Mouse (Mus musculus) heart, postnatal 10 days (tissue): Measurements from ENCODE around the gene Actr6. TPM values are rescaled to one million over a fixed set of nuclear protein-coding genes. Genes with fewer than 3 reads are reported as not detected.
"Not testable (repeated sequence)": the region's sequence is repeated elsewhere in the genome, so short reads cannot be mapped to it uniquely, and the experiment has no call there.

Experiments used
- DNase-seq, 2 experiments: peaks; one replicate each; pipeline ENCODE4 v3.0.0; 2021
- intact Hi-C: fragments of 180-260 bp; cut with DNase I; formaldehyde crosslinking; loops from one replicate; pipeline ENCODE4 v1.15.1; 2025
- total RNA-seq, 2 experiments: library from RNA; stranded (reverse); gene quantifications; 2 replicates each; pipeline ENCODE4 v1.2.3; 2021

Actr6 gene
- total RNA-seq, 2 experiments from 2014 or later: 11.6 to 11.7 TPM

- intact Hi-C loops: no loop called here
Measured at GRCm38 (mm10) chr10:89682961-89683360, 49.1 kb downstream of the Actr6 start.

GRCm38 (mm10) chr10:89682157-89682556 lies 49.9 kb downstream of the Actr6 start:
- intact Hi-C loops: no loop called here
- no peak for DNase-seq

More at GRCm38 (mm10) chr10:89682961-89683360, 49.1 kb downstream of the Actr6 start:
- no peak for DNase-seq

GRCm38 (mm10) chr10:89681706-89682105 lies 50.4 kb downstream of the Actr6 start:
- intact Hi-C loops: no loop called here
- DNase-seq: no peak

GRCm38 (mm10) chr10:89680517-89680916 lies 51.6 kb downstream of the Actr6 start:
- intact Hi-C loops: no loop called here
- DNase-seq: no peak

GRCm38 (mm10) chr10:89679448-89679847 lies 52.6 kb downstream of the Actr6 start:
- intact Hi-C loops: no loop called here
- DNase-seq: no peak

- DNase-seq: no peak
- intact Hi-C loops: no loop called here
Measured at GRCm38 (mm10) chr10:89678054-89678453, 54.0 kb downstream of the Actr6 start.

- no peak for DNase-seq
- intact Hi-C loops: no loop called here
Measured at GRCm38 (mm10) chr10:89676609-89677008, 55.5 kb downstream of the Actr6 start.

- DNase-seq, intact Hi-C loops: not testable (repeated sequence)
Measured at GRCm38 (mm10) chr10:89670371-89670770, 61.7 kb downstream of the Actr6 start.

GRCm38 (mm10) chr10:89667571-89667970 lies 64.5 kb downstream of the Actr6 start:
- no peak for DNase-seq
- intact Hi-C loops: no loop called here

GRCm38 (mm10) chr10:89665679-89666078 lies 66.4 kb downstream of the Actr6 start:
- intact Hi-C loops: no loop called here

GRCm38 (mm10) chr10:89664977-89665645 lies 67.0 kb downstream of the Actr6 start:
- no peak for DNase-seq
- intact Hi-C loops: no loop called here

More at GRCm38 (mm10) chr10:89665679-89666078, 66.4 kb downstream of the Actr6 start:
- no peak for DNase-seq

Other genes starting within 250 kb of the Actr6 start
- 1 to 10 TPM in 1 of 2 experiments, under 1 TPM in 1; 0.72 to 1.1 TPM for gene Nr1h4, start 198.7 kb downstream of the Actr6 start, total RNA-seq
- not detected for gene Slc17a8, start 111.0 kb downstream of the Actr6 start, total RNA-seq
- 10 to 100 TPM; 21.9 to 23.1 TPM for gene Scyl2, start 46.0 kb downstream of the Actr6 start, total RNA-seq
- 10 to 100 TPM; 23.1 to 36.8 TPM for gene Uhrf1bp1l, start 12.7 kb upstream of the Actr6 start, total RNA-seq
- gene Anks1b, start 141.2 kb upstream of the Actr6 start, total RNA-seq: under 1 TPM; 0.19 to 0.25 TPM